Mouse (Mus musculus) hindbrain, embryonic 13.5 days (tissue): ENCODE measurements around the gene Ypel2. TPM values are rescaled to one million over a fixed set of nuclear protein-coding genes. Genes with fewer than 3 reads are reported as not detected.
A peak's percentile ranks its signal among the peaks of the same experiment; 100 is the strongest.

Experiments used
- ATAC-seq: fragments of 200-750 bp; cut with Nextera tagmentation; 2 replicates; pipeline ENCODE4 v1.8.0; 2017; ENCODE audit warnings: moderate TSS enrichment; ENCODE audit not compliant: low FRiP score
- H3K27ac ChIP-seq: fragments of 300-500 bp; sonication (generic); 2 replicates; pipeline ENCODE4 v1.5.1; 2015; ENCODE audit warnings: inconsistent platforms, mild to moderate bottlenecking, moderate library complexity
- H3K27me3 ChIP-seq: fragments of 300-500 bp; sonication (generic); 2 replicates; pipeline ENCODE4 v1.6.1; 2015; ENCODE audit warnings: mild to moderate bottlenecking, inconsistent platforms
- H3K36me3 ChIP-seq: fragments of 300-500 bp; sonication (generic); 2 replicates; pipeline ENCODE4 v1.6.1; 2015; ENCODE audit warnings: mild to moderate bottlenecking, inconsistent platforms
- H3K4me1 ChIP-seq: fragments of 300-500 bp; sonication (generic); replicated peaks from 2 replicates; pipeline ENCODE4 v1.6.1; 2015; ENCODE audit warnings: inconsistent platforms
- H3K4me2 ChIP-seq: fragments of 300-500 bp; sonication (generic); 2 replicates; pipeline ENCODE4 v1.6.1; 2015; ENCODE audit warnings: inconsistent platforms, mild to moderate bottlenecking, moderate library complexity
- H3K4me3 ChIP-seq: fragments of 300-500 bp; sonication (generic); 2 replicates; pipeline ENCODE4 v1.5.1; 2015; ENCODE audit warnings: mild to moderate bottlenecking, inconsistent platforms
- H3K9ac ChIP-seq: fragments of 300-500 bp; sonication (generic); 2 replicates; pipeline ENCODE4 v1.6.1; 2015; ENCODE audit warnings: mild to moderate bottlenecking, inconsistent platforms
- H3K9me3 ChIP-seq: fragments of 300-500 bp; sonication (generic); 2 replicates; pipeline ENCODE4 v1.6.1; 2016; ENCODE audit warnings: inconsistent platforms
- WGBS: fragments of 180-500 bp; shearing (Covaris S2); methylation state at CpG from one replicate; pipeline ENCODE4 v1.1.7; 2015; 5-methylcytosine and 5-hydroxymethylcytosine counted together
- polyA plus RNA-seq: library from polyadenylated mRNA; unstranded; fragments of >200 nt; fragmentation: Nextera tagmentation; extraction: Ambion mirVana; gene quantifications from 2 replicates; pipeline ENCODE4 v1.2.1, GENCODE M21; 2015

Ypel2 gene
- polyA plus RNA-seq, 1 experiment from 2014 or later = 4.7 TPM

DNA sequence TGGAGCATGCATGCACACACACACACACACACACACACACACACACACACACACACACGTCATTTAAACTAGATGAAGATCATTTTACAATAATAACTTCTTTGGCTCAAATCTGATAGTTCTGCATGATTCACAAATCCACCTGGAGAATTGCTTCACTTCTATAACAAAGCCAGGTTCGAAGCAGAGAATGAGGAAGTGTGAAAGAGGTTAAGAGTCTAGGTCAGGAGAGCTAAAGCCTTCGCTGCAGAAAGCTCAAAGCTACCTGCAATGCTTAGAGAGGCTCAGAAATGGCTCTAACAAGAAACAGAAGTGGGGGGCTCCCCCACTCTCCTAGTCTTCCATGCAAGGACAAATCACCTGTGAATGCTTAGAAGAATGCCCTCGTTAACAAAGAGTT is 24.6 kb upstream of the Ypel2 start:
- Histone ChIP-seq H3K4me2 (no peak overlapping the region), H3K4me3 (no peak overlapping the region), H3K4me1 (no peaks in the 10 kb centered on the region), H3K27me3 (no peaks in the 10 kb centered on the region), H3K27ac (no peak overlapping the region), H3K36me3 (no peaks in the 10 kb centered on the region), H3K9me3 (no peaks in the 10 kb centered on the region), H3K9ac (no peak overlapping the region)
- no peak for ATAC-seq
- WGBS = 82% methylated on average over 4 of the region's 4 CpGs

DNA sequence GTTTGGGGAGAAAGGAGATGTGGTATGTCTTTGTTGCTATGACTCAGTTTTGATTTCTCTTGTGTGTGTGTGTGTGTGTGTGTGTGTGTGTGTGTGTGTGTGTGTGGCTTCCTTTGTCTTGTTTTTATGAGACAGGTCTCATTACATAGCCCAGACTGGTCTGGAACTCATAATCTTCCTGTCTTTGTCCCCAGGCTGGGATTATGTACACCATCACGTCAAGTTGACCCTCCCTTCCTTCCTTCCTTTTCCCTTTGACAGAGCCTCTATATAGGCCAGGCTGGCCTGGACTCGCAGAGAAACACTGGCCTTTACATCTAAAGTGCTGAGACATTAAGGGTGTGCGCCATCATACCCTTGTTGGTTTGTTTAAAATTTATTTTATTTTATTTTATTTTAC is 22.2 kb upstream of the Ypel2 start:
- H3K9me3 ChIP-seq = no peaks in the 10 kb centered on the region
- no peaks in the 10 kb centered on the region for H3K27me3 ChIP-seq
- H3K27ac ChIP-seq = no peak overlapping the region
- no peak overlapping the region for H3K4me3 ChIP-seq
- no peaks in the 10 kb centered on the region for H3K4me1 ChIP-seq
- ATAC-seq = no peak
- 78% methylated on average over 3 of the region's 3 CpGs for WGBS
- no peaks in the 10 kb centered on the region for H3K36me3 ChIP-seq
- no peak overlapping the region for H3K9ac ChIP-seq
- H3K4me2 ChIP-seq = no peak overlapping the region

DNA sequence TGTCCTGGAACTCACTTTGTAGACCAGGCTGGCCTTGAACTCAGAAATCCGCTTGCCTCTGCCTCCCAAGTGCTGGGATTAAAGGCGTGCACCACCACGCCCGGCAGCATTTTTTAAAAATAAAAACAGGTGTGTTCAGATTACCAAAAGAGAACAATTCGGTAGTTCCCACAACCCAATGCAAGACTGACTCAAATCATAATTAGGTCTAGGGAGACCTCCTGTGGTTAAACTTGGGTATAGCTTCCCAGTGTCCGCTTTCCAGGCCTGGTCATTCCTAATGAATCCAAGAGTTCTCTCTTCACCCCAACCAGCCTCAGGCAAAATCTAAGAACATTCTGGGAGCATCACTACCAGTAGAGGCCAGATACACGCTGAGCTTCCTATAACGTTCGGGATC is 17.0 kb upstream of the Ypel2 start:
- Histone ChIP-seq H3K27me3 (no peaks in the 10 kb centered on the region), H3K27ac (no peak overlapping the region), H3K4me3 (no peak overlapping the region), H3K9ac (no peak overlapping the region), H3K9me3 (no peaks in the 10 kb centered on the region), H3K36me3 (no peaks in the 10 kb centered on the region), H3K4me1 (no peaks in the 10 kb centered on the region), H3K4me2 (no peak overlapping the region)
- WGBS = 22% methylated on average over 9 of the region's 9 CpGs
- no peak for ATAC-seq

DNA sequence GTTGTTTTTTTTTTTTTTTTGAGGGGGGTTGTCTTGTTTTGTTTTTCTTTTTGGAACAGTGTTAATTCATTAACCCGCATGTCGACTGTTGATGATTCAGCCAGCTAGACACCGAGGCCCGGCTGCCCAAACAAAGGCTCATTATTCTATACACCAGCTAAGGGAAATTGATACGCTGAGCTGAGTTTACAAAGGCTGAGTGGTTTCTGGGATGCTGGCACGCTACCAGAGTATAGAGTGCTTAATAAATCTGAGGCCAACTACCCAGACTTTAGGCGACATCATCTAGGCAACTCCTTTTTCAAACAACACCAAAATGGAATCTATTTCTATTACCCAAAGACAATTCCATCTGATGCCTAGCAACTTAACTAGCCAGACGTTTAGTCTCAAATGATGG is 13.9 kb upstream of the Ypel2 start:
- Histone ChIP-seq H3K4me2 (no peak overlapping the region), H3K9ac (no peak overlapping the region), H3K27ac (peak overlapping the region; percentile 50), H3K36me3 (no peaks in the 10 kb centered on the region), H3K27me3 (no peaks in the 10 kb centered on the region), H3K4me3 (no peak overlapping the region), H3K9me3 (no peaks in the 10 kb centered on the region), H3K4me1 (no peaks in the 10 kb centered on the region)
- WGBS = 5% methylated on average over 8 of the region's 8 CpGs
- ATAC-seq = no peak

DNA sequence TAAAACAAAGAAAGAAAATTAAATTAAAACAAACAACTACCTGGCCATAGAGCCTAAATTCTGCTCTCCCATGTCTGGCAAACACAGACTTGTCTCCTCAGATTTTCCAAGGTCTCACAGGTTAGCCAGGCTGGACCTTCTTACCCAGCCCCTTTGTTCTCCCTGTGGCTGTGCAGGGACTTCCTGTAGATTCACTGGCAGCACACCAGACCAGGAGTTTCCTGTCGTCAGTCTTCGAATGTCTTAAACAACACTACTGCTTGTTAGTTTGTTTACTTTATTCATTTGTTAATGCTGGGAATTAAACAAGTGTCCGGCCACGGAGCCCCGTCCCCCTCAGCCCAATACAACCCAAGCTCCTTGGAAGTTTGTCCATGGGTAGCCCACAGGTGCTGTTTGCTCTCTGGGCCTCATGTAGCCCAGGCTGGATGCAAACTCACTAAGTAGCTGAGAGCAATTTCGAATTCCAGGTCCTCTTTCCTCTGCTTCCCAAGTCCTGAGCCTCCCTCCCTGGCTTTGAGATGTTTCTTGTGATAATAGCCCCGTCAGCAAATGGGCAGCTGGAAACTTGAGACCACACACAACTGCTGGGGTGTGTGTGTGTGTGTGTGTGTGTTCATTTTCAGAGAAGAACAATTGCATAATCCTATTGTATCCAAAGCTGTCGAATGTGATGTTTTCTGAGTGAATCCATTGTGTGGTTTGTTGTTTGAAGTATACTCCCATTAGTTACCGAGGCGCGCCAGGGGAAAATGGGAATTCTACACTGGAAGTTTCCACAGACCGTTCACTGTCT is 11.7 kb upstream of the Ypel2 start:
- Histone ChIP-seq H3K27ac (no peak overlapping the region), H3K4me1 (no peaks in the 10 kb centered on the region), H3K9me3 (no peaks in the 10 kb centered on the region), H3K36me3 (no peaks in the 10 kb centered on the region), H3K4me2 (no peak overlapping the region), H3K9ac (no peak overlapping the region), H3K4me3 (no peak overlapping the region), H3K27me3 (no peaks in the 10 kb centered on the region)
- 65% methylated on average over 12 of the region's 12 CpGs for WGBS
- ATAC-seq = no peak

DNA sequence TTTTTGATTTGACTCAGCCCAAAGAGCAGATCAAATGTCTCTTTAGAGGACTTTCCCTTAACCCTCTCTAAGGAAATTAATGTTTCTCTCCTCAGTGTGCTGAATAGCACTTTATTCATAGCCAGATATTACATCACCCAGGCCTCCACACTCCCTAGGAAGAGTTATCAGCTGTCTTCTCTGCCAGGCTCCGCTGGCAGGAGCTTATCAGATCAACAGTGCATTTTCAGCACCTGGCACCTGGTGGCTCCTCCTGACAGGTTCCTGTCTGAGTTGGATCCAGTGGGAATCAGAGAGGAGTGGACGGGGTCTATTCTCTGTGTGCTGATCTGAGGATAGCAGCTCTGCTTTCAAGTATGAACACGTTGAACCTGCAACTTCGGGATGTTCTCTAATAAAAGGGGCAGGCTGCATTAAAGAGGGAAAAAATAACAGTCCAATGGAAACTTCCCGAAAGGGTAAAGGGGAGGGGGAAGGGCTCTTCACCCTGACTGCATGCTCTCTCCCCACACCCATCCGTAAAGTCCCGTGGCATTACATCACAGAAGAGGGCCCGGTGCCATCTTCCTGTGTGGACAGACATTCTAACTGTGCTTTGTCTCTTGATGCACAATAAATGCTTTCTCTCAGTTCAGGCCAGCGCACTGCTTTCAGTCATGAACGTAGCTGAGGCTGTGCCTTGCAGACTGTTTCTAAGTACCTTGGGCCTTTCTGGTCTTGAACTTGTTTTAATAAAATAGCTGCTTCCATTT is 8.7 kb upstream of the Ypel2 start:
- H3K4me3 ChIP-seq = no peak overlapping the region
- H3K27me3 ChIP-seq = 0 out of 2 replicates have a peak, but pooled peaks cover 3% of the 10 kb centered on the region
- H3K36me3 ChIP-seq = no peaks in the 10 kb centered on the region
- no peaks in the 10 kb centered on the region for H3K4me1 ChIP-seq
- WGBS = 86% methylated on average over 10 of the region's 10 CpGs
- H3K9ac ChIP-seq = no peak overlapping the region
- H3K4me2 ChIP-seq = no peak overlapping the region
- no peak for ATAC-seq
- no peaks in the 10 kb centered on the region for H3K9me3 ChIP-seq
- H3K27ac ChIP-seq = no peak overlapping the region

DNA sequence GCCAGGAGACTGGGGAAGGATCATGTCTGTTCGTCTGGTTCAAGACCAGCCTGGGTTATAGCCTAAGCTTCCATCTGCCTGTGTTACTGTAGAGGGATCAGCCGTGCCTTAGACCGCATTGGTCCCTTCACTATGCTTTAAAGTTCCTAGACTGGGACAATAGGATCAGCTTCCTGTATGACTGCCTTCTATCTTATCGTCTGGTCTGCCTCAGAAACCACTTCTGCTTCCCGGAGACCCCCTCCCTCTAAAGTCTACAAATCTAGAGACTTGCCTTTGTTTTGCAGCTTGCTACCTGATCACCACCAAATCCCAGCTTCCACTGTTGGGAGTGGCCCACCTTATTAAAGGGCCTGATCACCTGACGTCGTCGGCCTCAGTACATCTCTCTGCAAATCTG is 7.7 kb upstream of the Ypel2 start:
- H3K4me1 ChIP-seq = no peaks in the 10 kb centered on the region
- ATAC-seq = no peak

DNA sequence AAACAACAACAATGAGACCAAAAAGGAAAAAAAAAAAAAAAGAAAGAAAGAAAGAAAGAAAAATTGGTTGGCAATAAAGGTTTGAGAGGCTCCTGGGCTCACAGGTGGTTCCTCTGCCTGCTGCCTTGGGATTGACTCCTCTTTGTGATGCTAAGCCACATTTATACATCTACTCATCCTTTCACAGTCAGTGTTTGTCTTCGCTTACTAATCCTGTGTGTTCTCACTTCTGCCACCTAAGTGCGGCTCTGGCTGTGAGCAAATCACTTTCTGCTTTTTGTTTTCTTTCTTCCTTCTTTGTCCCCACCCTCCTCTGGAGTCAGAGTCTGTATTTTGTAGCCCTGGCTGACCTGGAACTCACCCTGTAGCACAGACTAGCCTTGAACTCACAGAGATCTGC is 2.8 kb upstream of the Ypel2 start:
- Histone ChIP-seq H3K36me3 (no peaks in the 10 kb centered on the region), H3K4me1 (peaks cover 30% of the 10 kb centered on the region), H3K27ac (no peak overlapping the region), H3K9me3 (no peaks in the 10 kb centered on the region), H3K9ac (no peak overlapping the region), H3K27me3 (0 out of 2 replicates have a peak, but pooled peaks cover 3% of the 10 kb centered on the region), H3K4me3 (no peak overlapping the region), H3K4me2 (no peak overlapping the region)
- WGBS = 66% methylated on average over 2 of the region's 2 CpGs
- no peak for ATAC-seq

More for the DNA sequence above, 7.7 kb upstream of the Ypel2 start:
- Histone ChIP-seq H3K4me2 (no peak overlapping the region), H3K27ac (no peak overlapping the region), H3K27me3 (0 out of 2 replicates have a peak, but pooled peaks cover 3% of the 10 kb centered on the region), H3K36me3 (no peaks in the 10 kb centered on the region), H3K4me3 (no peak overlapping the region), H3K9ac (no peak overlapping the region), H3K9me3 (no peaks in the 10 kb centered on the region)
- 91% methylated on average over 8 of the region's 8 CpGs for WGBS

DNA sequence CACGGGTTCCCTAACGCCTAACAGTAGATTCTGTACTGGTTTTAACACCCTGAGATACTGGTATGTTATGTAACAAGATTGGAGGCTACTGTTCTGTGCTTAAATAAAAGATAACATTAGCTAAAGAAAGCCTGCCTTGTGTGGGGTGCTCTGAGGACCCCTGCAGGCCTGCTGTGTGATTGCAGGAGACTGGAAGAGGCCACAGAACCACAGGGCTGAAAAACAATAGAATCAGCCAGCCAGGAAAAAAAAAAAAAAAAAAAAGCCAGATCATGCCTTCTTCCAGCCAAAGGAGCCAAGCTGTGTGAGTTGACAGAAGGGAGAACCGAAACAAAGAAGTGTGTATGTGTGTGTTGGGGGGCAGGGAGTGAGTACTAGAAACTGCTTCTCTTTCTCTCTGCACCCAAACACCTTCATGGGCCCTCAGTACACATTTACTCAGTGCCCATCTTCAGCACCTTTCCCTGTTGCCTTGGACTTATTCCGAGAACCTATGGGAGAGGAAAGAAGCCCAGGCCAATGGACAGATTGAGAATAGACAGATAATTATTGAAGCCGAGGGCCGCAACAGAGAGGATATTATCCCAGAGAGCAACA is 2.2 kb upstream of the Ypel2 start:
- Histone ChIP-seq H3K9ac (no peak overlapping the region), H3K9me3 (no peaks in the 10 kb centered on the region), H3K36me3 (no peaks in the 10 kb centered on the region), H3K27me3 (0 out of 2 replicates have a peak, but pooled peaks cover 3% of the 10 kb centered on the region), H3K4me3 (no peak overlapping the region), H3K27ac (peak overlapping the region; percentile 76), H3K4me2 (no peak overlapping the region), H3K4me1 (peaks cover 34% of the 10 kb centered on the region)
- 27% methylated on average over 6 of the region's 6 CpGs for WGBS
- no peak for ATAC-seq

DNA sequence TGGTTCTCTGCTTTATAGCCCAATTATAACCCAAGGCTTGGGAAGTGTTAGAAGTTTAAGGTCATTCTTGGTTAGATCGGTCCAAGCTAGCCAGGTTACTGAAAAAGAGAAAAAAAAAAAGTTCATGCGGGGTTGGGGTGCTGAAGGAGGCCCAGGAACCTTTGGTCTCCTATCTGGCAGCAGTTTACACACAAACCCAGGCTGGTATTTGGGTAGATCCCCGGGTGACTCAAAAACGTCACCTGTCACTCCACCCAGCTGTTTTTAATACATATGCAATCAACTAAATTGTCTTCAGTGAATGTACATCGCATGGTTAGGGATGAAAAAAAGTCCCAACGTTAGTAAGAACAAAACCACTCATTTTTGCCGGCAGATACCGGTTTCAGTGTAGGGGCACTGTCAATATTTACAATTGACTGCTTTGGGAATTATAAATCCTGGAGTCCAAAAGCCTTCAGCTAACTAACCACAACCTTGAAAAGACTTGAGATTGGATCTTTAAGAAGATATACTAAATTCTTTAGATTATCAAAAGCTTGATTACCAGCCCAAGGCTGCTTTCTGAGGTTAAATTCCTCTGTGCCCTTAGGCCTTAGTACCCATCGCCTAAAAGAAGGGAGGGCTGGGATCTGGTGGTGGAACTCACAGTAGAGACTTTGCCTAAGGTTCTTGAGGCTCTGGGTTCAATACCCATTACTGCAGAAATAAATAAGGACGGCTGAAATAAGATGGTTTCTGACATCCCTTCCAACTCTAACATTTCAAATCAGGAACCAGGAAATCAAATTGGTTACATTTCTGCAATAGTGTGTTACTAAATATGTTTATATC is 1.5 kb upstream of the Ypel2 start:
- no peaks in the 10 kb centered on the region for H3K36me3 ChIP-seq
- H3K27ac ChIP-seq = no peak overlapping the region

DNA sequence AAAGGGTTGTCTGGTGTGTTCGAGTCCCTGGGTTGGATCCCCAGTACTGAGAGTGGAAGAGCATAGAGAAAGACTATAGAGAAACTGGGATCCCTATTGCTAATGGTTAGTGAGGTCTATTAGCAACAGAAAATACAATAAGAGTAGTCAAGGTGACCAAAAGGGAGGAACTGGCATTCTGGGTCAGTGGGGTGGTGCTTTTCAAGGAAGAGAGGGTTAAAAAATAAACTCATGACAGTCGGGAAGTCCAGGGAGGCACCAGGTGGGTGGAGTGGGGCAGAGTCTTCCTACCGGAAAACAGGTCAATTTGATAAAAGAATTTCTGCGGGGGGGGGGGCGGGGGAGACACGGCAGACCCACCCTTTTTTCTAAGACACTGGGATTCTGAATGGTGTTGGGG is 823 bp upstream of the Ypel2 start:
- Histone ChIP-seq H3K27ac (peak overlapping the region; percentile 64; the same call in 1 of the 2 replicates), H3K4me1 (peaks cover 48% of the 10 kb centered on the region), H3K27me3 (0 out of 2 replicates have a peak, but pooled peaks cover 3% of the 10 kb centered on the region), H3K4me3 (peak overlapping the region; percentile 95), H3K9me3 (no peaks in the 10 kb centered on the region), H3K36me3 (no peaks in the 10 kb centered on the region), H3K4me2 (peak overlapping the region; percentile 93), H3K9ac (peak overlapping the region; percentile 62; the same call in 1 of the 2 replicates)
- no peak for ATAC-seq
- 12% methylated on average over 5 of the region's 6 CpGs for WGBS

More for the DNA sequence above, 1.5 kb upstream of the Ypel2 start:
- Histone ChIP-seq H3K9ac (no peak overlapping the region), H3K9me3 (no peaks in the 10 kb centered on the region), H3K4me3 (no peak overlapping the region), H3K4me2 (no peak overlapping the region), H3K27me3 (0 out of 2 replicates have a peak, but pooled peaks cover 3% of the 10 kb centered on the region), H3K4me1 (peaks cover 42% of the 10 kb centered on the region)
- no peak for ATAC-seq
- 46% methylated on average over 10 of the region's 10 CpGs for WGBS
